Mouse (Mus musculus) liver, embryonic 14.5 days (tissue): Measurements from ENCODE around the gene Gstm4.
A peak's percentile ranks its signal among the peaks of the same experiment; 100 is the strongest.

ENCODE experiments used
- CTCF ChIP-seq: IDR thresholded peaks from 2 replicates; pipeline ENCODE4 v1.5.1; 2016; ENCODE audit warnings: antibody characterized with exemption, low read depth, control low read depth
- EP300 ChIP-seq: IDR thresholded peaks from 2 replicates; pipeline ENCODE4 v1.6.1; 2016; ENCODE audit warnings: antibody characterized with exemption, low read depth

DNA sequence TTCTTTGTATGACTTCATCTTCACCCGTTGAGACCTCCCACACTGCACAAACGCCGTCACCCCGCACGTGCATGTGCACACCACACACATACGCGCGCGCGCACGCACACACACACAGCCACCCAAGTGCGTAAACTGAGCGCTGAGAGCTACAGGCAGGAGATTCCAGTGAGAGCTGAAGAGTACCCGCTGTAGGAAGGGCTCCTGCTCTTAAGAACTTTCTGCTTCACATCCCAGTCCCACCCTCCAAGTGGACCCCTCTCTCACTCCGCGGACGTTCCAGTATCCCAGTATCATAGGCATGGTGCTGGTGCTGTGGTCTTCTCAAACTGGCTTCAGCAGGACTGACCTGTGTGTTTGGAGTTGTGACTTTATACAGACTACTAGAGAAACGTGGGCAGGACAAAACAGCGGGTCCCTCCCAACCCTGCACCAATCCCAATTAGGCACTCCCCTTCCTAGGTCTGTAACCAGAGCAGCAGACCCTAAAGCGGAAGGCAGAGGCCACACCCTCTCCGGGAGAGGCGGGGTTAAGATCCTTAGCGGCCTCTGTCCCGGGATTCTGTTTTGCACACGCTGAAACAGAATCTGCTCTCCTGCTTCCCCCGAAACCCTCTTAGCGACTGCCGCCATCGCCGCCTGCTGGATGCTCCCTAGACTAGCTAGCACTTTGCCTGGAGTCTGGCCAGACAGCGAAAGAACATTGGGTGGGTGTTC is 27.1 kb downstream of the Gstm4 start, which contains the start of gene Gstm1:
- TF ChIP-seq CTCF, result peak; percentile 85
- no peak for TF ChIP-seq EP300
